Mouse (Mus musculus) E14TG2a.4 (cell line): ENCODE results near the gene Gmps.

Experiments
- H3K27me3 ChIP-seq: 2 replicates; pipeline ENCODE4 v1.6.1; 2014; ENCODE audit warnings: low read length, control low read depth; ENCODE audit not compliant: insufficient read depth
- H3K36me3 ChIP-seq: 2 replicates; pipeline ENCODE4 v1.6.1; 2014; ENCODE audit warnings: low read length, control low read depth; ENCODE audit not compliant: insufficient read depth
- H3K4me1 ChIP-seq: replicated peaks from 2 replicates; pipeline ENCODE4 v1.6.1; 2014; ENCODE audit warnings: low read depth, low read length, control low read depth
- H3K4me3 ChIP-seq: replicated peaks from 2 replicates; pipeline ENCODE4 v1.5.1; 2014; ENCODE audit warnings: mild to moderate bottlenecking, low read length
- H3K9me3 ChIP-seq: 2 replicates; pipeline ENCODE4 v1.6.1; 2014; ENCODE audit warnings: low read length, control low read depth
- CTCF ChIP-seq: conservative IDR thresholded peaks from 2 replicates; pipeline ENCODE4 v1.5.1; 2014; ENCODE audit warnings: low read length
- NANOG ChIP-seq: IDR thresholded peaks from 2 replicates; pipeline ENCODE4 v1.6.1; 2014; ENCODE audit warnings: borderline replicate concordance, low read length, mixed read lengths
- POU5F1 ChIP-seq: IDR thresholded peaks from 2 replicates; pipeline ENCODE4 v1.6.1; 2014; ENCODE audit warnings: low read length, borderline replicate concordance

Gmps gene

GRCm38 (mm10) chr3:63964922-63965249, 11.0 kb upstream of the Gmps start:
- TF ChIP-seq CTCF (no peak), POU5F1 (no peak), NANOG (no peak)
- H3K4me3 ChIP-seq: peak overlapping the region; percentile 18
- peaks cover 10% of the 10 kb centered on the region for H3K27me3 ChIP-seq
- H3K9me3 ChIP-seq: no peaks in the 10 kb centered on the region
- H3K4me1 ChIP-seq: peaks cover 12% of the 10 kb centered on the region
- no peaks in the 10 kb centered on the region for H3K36me3 ChIP-seq

- no peaks in the 10 kb centered on the region for H3K36me3 ChIP-seq
- H3K4me1 ChIP-seq: peaks cover 12% of the 10 kb centered on the region
- H3K4me3 ChIP-seq: no peak overlapping the region
- peaks cover 10% of the 10 kb centered on the region for H3K27me3 ChIP-seq
- no peaks in the 10 kb centered on the region for H3K9me3 ChIP-seq
- TF ChIP-seq POU5F1 (no peak), CTCF (no peak), NANOG (no peak)
Observed at GRCm38 (mm10) chr3:63965929-63966328, 10.0 kb upstream of the Gmps start.

GRCm38 (mm10) chr3:63977895-63978294, 2.0 kb downstream of the Gmps start:
- H3K4me1 ChIP-seq: peaks cover 32% of the 10 kb centered on the region
- no peaks in the 10 kb centered on the region for H3K9me3 ChIP-seq
- no peak overlapping the region for H3K4me3 ChIP-seq
- H3K27me3 ChIP-seq: no peaks in the 10 kb centered on the region
- TF ChIP-seq CTCF (no peak), NANOG (no peak), POU5F1 (no peak)
- H3K36me3 ChIP-seq: peaks cover 39% of the 10 kb centered on the region

GRCm38 (mm10) chr3:63986656-63987055, 10.8 kb downstream of the Gmps start:
- H3K4me1 ChIP-seq: no peaks in the 10 kb centered on the region
- no peaks in the 10 kb centered on the region for H3K9me3 ChIP-seq
- H3K36me3 ChIP-seq: peaks cover 88% of the 10 kb centered on the region
- no peak overlapping the region for H3K4me3 ChIP-seq
- TF ChIP-seq CTCF: no peak
- no peak for TF ChIP-seq POU5F1
- TF ChIP-seq NANOG: no peak
- no peaks in the 10 kb centered on the region for H3K27me3 ChIP-seq

GRCm38 (mm10) chr3:63988722-63989440, 13.0 kb downstream of the Gmps start:
- no peaks in the 10 kb centered on the region for H3K4me1 ChIP-seq
- H3K9me3 ChIP-seq: no peaks in the 10 kb centered on the region
- H3K36me3 ChIP-seq: peaks cover 89% of the 10 kb centered on the region
- H3K4me3 ChIP-seq: no peak overlapping the region
- no peaks in the 10 kb centered on the region for H3K27me3 ChIP-seq
- TF ChIP-seq POU5F1 (no peak), NANOG (no peak), CTCF (no peak)

- Histone ChIP-seq H3K36me3 (peaks cover 28% of the 10 kb centered on the region), H3K27me3 (no peaks in the 10 kb centered on the region), H3K9me3 (no peaks in the 10 kb centered on the region), H3K4me3 (no peak overlapping the region), H3K4me1 (peaks cover 5% of the 10 kb centered on the region; the same call in 1 of the 2 replicates)
- TF ChIP-seq NANOG (no peak), POU5F1 (no peak), CTCF (no peak)
Observed at GRCm38 (mm10) chr3:64021436-64021835, 45.5 kb downstream of the Gmps start.

- no peaks in the 10 kb centered on the region for H3K27me3 ChIP-seq
Observed at GRCm38 (mm10) chr3:64021867-64022266, 46.0 kb downstream of the Gmps start.

GRCm38 (mm10) chr3:64029846-64030245, 53.9 kb downstream of the Gmps start:
- TF ChIP-seq CTCF (no peak), NANOG (no peak), POU5F1 (no peak)
- Histone ChIP-seq H3K4me3 (no peak overlapping the region), H3K9me3 (peaks cover 54% of the 10 kb centered on the region), H3K27me3 (no peaks in the 10 kb centered on the region), H3K4me1 (no peaks in the 10 kb centered on the region), H3K36me3 (peaks cover 8% of the 10 kb centered on the region; the same call in 1 of the 2 replicates)

More at GRCm38 (mm10) chr3:64021867-64022266, 46.0 kb downstream of the Gmps start:
- H3K9me3 ChIP-seq: no peaks in the 10 kb centered on the region; the same call in 1 of the 2 replicates
- TF ChIP-seq NANOG (no peak), POU5F1 (no peak), CTCF (no peak)
- H3K4me3 ChIP-seq: no peak overlapping the region
- peaks cover 5% of the 10 kb centered on the region; the same call in 1 of the 2 replicates for H3K4me1 ChIP-seq
- H3K36me3 ChIP-seq: peaks cover 23% of the 10 kb centered on the region
